Mouse (Mus musculus): ENCODE results near the gene Cald1. TPM values are rescaled to one million over a fixed set of nuclear protein-coding genes. Genes with fewer than 3 reads are reported as not detected.

Gene Cald1
- total RNA-seq, 1 experiment from 2014 or later: not detected

- ATAC-seq (replicated peaks; ENCODE audit: low read depth, poor library complexity, severe bottlenecking): no peak
These were observed 149.5 kb downstream of the Cald1 start for GRCm38 (mm10) chr6:34747846-34748245.

GRCm38 (mm10) chr6:34748566-34748965, 150.3 kb downstream of the Cald1 start:
- no peak for ATAC-seq (replicated peaks; ENCODE audit: low read depth, poor library complexity, severe bottlenecking)

GRCm38 (mm10) chr6:34749526-34749925, 151.2 kb downstream of the Cald1 start:
- ATAC-seq (replicated peaks; ENCODE audit: low read depth, poor library complexity, severe bottlenecking): no peak

DNA sequence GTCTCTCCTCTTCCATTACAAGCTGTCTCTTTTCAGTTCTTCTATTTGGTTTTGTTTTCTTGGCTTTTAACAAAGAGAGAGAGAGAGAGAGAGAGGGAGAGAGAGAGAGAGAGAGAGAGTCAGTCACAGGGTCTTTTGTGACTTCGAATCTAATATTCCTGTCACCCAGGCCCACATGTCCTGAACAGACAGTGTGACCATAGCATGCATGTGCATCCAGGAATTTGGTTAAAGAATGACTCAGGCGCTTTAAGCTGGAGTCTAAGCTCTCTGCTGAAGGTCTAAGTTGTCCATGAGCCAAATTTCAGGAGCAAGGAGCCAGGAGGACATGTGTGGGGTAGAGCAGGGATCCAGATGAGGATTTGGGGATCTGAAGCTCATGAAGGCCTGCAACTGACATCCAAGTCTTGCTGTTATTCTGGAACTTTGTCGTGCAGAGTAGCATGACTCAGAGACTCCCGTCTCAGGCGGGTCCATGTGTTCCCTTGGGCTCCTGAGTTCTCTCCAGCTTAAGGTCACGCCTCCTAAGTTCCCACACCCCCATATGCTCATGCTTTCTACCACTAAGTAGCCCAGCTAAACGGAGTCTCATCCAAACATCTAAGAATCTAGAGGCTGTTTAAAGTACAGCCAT, 152.3 kb downstream of the Cald1 start:
- no peak for ATAC-seq (replicated peaks; ENCODE audit: low read depth, poor library complexity, severe bottlenecking)

- ATAC-seq (replicated peaks; ENCODE audit: low read depth, poor library complexity, severe bottlenecking): no peak
These were observed 153.3 kb downstream of the Cald1 start for GRCm38 (mm10) chr6:34751625-34752024.

- peak; percentile 86 for ATAC-seq (replicated peaks; ENCODE audit: low read depth, poor library complexity, severe bottlenecking)
These were observed 156.1 kb downstream of the Cald1 start for GRCm38 (mm10) chr6:34754448-34754847.

- no peak for ATAC-seq (replicated peaks; ENCODE audit: low read depth, poor library complexity, severe bottlenecking)
These were observed 160.0 kb downstream of the Cald1 start for GRCm38 (mm10) chr6:34758340-34758739.

DNA sequence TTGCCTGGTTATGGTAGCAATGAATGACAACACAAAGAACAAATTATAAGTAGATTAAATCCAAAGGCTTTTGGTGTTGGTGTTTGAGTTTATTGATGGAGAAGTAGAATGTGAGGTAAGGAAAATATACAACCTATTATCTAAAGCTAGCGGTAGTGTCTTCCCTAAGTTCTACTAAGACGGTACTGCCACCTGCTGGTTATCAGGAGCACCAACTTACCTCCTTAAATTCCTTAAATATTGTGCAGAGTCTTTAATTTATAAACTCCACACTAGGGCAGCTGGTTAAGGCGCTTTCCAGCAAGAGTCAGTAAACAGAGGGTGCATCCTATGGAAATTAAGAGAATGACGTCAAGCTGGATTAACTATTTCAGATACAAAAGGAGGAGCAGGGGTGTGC, 161.7 kb downstream of the Cald1 start:
- ATAC-seq (replicated peaks; ENCODE audit: low read depth, poor library complexity, severe bottlenecking): peak; percentile 69

DNA sequence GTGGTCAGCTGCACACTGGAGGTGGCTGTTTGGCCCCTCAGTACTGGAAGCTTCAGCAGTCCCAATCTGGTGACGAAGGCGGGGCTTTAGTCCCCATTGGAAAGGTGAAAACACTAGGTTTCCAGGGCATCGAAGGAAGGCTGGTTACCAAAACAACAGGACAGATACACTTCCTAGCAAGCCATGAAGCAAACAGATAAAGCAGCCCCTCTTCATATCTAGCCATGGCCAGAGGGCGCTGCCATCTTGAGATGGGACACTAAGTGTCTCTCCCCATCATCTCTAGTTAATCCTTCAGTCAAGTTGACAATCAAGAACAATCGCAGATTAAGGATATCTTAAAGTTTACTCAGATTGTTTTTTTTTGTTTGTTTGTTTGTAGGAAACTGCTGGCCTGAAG, 167.4 kb downstream of the Cald1 start:
- ATAC-seq (replicated peaks; ENCODE audit: low read depth, poor library complexity, severe bottlenecking): no peak

GRCm38 (mm10) chr6:34769984-34770383, 171.7 kb downstream of the Cald1 start:
- ATAC-seq (replicated peaks; ENCODE audit: low read depth, poor library complexity, severe bottlenecking): no peak

- ATAC-seq (replicated peaks; ENCODE audit: low read depth, poor library complexity, severe bottlenecking): no peak
These were observed 172.2 kb downstream of the Cald1 start for GRCm38 (mm10) chr6:34770491-34770890.

DNA sequence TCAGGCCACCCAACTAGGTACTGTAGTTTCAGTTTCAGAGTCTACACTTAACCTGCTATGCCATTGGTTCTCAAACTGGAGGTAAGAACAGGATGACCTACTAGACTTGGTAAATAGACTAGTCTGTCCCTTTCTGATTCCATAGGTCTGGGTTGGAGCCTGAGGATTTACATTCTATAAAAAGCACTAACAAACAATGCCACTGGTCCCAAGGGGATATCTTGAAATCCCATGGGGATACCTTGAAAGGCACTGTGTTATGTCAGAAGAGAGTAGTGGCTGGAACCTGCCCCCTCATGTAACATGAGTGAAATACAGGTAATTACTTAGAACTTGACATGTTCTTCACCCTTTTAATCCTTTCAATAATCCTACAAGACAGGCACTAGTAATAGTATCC, 178.1 kb downstream of the Cald1 start:
- no peak for ATAC-seq (replicated peaks; ENCODE audit: low read depth, poor library complexity, severe bottlenecking)

GRCm38 (mm10) chr6:34777094-34777493, 178.8 kb downstream of the Cald1 start:
- no peak for ATAC-seq (replicated peaks; ENCODE audit: low read depth, poor library complexity, severe bottlenecking)

DNA sequence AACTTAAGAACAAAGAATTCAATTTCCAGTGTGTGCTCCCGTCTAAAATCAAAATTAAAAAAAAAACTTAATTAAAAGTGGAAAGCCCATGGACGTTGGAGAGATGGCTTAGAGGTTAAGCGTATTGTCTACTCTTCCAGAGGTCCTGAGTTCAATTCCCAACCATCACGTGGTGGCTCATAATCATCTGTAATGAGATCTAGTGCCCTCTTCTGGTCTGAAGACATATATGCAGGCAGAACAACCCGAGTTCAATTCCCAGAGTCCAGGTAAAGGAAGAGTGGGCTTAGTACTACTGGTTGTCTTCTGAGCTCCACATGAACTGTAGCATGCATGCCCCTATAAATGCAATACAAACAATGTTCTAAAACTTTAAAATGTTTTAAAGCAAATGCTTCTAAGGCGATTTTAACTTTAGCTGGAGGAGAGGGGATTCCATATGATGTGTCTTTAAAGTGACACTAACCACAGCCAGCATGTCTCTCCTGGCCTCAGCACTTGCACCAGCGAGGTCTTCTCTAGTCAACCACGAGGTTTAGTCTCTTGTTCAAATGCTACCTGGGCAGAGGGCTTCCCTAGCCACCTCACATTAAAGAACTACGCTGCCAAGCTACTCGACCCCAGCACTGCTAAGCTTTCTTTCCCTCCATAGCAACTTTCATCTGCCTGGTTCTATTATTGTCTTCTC, 179.8 kb downstream of the Cald1 start:
- no peak for ATAC-seq (replicated peaks; ENCODE audit: low read depth, poor library complexity, severe bottlenecking)

GRCm38 (mm10) chr6:34780231-34780942, 182.1 kb downstream of the Cald1 start, which contains the start of gene Agbl3:
Gene Agbl3 (plus strand): TSS chr6:34780432.
- ATAC-seq (replicated peaks; ENCODE audit: low read depth, poor library complexity, severe bottlenecking): peak; percentile 90

DNA sequence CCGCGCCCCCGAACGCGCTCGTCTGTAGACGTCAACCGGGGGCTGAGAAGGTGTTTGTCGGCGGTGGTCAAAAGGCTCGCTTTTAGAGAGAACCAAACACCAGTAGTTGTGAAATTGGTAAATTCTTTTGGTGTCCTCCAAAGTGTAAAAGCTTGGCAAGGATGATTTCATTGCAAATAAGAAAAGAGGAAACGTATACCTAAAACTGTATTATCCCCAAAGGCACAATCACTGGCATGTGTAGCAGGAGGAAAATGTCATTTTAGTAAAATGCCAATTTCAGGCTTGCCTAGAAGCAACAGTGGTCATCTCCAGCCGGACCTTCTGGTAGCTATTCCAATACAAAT, 182.6 kb downstream of the Cald1 start:
- no peak for ATAC-seq (replicated peaks; ENCODE audit: low read depth, poor library complexity, severe bottlenecking)

DNA sequence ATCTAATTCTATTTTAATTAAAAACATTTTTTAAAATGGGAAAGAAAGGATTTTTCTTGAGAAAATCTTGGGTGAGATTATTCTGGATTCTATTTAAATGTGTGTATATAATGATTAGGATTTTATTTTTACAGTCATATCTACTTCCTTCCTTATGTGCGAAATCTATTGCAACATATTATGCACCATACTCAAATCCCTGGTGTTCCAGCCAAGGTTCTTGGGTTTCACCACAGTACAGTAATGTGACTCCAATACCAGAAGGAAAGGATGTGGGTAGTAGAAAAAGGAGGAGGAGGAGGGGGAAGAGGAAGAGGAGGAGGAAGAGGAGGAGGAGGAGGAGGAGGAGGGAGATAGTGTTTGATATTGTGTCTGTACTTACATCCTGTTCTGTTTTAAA, 184.2 kb downstream of the Cald1 start:
- ATAC-seq (replicated peaks; ENCODE audit: low read depth, poor library complexity, severe bottlenecking): peak; percentile 37; the same call in 1 of the 2 replicates

DNA sequence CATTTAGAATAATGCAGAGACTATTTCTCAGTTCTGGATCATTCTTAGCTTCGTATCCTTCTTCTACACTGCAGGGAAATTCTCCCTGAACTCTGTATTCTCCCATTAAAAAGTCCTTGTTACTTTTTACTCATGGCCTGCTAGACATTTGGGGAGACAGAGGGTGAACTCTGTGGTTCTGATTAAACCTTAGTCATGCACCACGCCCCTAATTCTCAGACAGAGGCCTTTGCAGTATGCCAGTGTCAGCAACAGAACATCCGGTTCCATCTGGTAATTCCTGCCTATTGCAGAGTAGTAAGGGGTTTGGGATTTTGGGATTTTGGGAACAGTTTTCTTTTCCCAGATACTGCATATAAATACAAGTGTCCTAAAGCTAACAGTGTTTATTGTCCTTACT, 198.6 kb downstream of the Cald1 start:
- peak; percentile 60; the same call in 1 of the 2 replicates for ATAC-seq (replicated peaks; ENCODE audit: low read depth, poor library complexity, severe bottlenecking)

DNA sequence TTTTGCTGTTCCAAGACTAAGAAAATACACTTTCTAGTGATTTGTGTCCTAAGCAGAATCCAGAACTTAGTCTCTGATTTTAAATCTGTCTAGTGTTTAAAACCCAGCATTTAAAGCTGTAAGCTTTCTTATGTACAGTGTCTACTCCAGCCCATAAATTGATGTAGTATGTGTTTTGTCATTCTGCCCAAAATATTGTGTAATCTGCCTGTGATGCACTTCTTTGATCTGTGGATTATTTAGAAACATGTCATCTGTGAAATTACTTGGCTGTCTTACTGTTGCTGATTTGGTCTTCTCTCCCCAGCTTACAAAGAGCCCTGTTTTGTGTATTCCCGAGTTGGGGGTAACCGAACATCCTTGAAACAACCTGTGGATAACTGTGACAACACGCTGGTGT, 199.6 kb downstream of the Cald1 start:
- no peak for ATAC-seq (replicated peaks; ENCODE audit: low read depth, poor library complexity, severe bottlenecking)

DNA sequence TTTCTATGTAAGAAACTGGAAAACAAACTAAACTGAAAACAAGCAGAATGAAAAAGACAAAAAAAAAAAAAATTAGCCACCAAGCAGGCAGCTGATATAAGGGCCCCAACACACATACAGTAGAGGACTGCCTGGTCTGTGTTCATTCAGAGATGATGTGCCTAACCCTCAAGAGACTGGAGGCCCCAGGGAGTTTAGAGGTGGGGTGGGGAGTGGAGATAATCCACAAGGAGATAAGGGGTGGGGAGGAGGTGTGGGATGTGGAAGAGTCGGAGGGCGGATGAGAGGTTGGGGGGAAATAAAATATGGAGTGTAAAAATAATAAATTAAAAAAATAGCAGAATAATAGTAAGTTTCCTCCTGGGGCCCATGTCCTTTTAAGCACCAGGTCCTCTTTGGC, 207.3 kb downstream of the Cald1 start:
- no peak for ATAC-seq (replicated peaks; ENCODE audit: low read depth, poor library complexity, severe bottlenecking)

- ATAC-seq (replicated peaks; ENCODE audit: low read depth, poor library complexity, severe bottlenecking): peak; percentile 60
These were observed 212.4 kb downstream of the Cald1 start for GRCm38 (mm10) chr6:34810651-34811050.
